Mouse (Mus musculus) lung, embryonic 16.5 days (tissue): Measurements from ENCODE around the gene Ift52. TPM values are rescaled to one million over a fixed set of nuclear protein-coding genes. Genes with fewer than 3 reads are reported as not detected.
"Not testable (repeated sequence)": the region's sequence is repeated elsewhere in the genome, so short reads cannot be mapped to it uniquely, and the experiment has no call there.

Source experiments
- ATAC-seq: fragments of 200-750 bp; cut with Nextera tagmentation; 2 replicates; pipeline ENCODE4 v1.8.0; 2017; ENCODE audit warnings: low read depth, mild to moderate bottlenecking, moderate library complexity
- H3K27ac ChIP-seq: fragments of 300-500 bp; sonication (generic); 2 replicates; pipeline ENCODE4 v1.5.1; 2014; ENCODE audit warnings: mild to moderate bottlenecking, control low read depth, low read length
- H3K27me3 ChIP-seq: fragments of 300-500 bp; sonication (generic); 2 replicates; pipeline ENCODE4 v1.6.1; 2014; ENCODE audit warnings: low read depth, low read length, mixed read lengths; ENCODE audit not compliant: control insufficient read depth, insufficient read depth
- H3K36me3 ChIP-seq: fragments of 300-500 bp; sonication (generic); 2 replicates; pipeline ENCODE4 v1.6.1; 2014; ENCODE audit warnings: low read length; ENCODE audit not compliant: control insufficient read depth, insufficient read depth
- H3K4me1 ChIP-seq: fragments of 300-500 bp; sonication (generic); replicated peaks from 2 replicates; pipeline ENCODE4 v1.6.1; 2014; ENCODE audit warnings: low read length, mixed read lengths; ENCODE audit not compliant: control insufficient read depth, insufficient read depth
- H3K4me2 ChIP-seq: fragments of 300-500 bp; sonication (generic); 2 replicates; pipeline ENCODE4 v1.6.1; 2014; ENCODE audit warnings: low read depth, low read length, control low read depth
- H3K4me3 ChIP-seq: fragments of 300-500 bp; sonication (generic); 2 replicates; pipeline ENCODE4 v1.5.1; 2014; ENCODE audit warnings: mild to moderate bottlenecking, low read length, control low read depth
- H3K9ac ChIP-seq: fragments of 300-500 bp; sonication (generic); 2 replicates; pipeline ENCODE4 v1.6.1; 2014; ENCODE audit warnings: low read length, control low read depth
- H3K9me3 ChIP-seq: fragments of 300-500 bp; sonication (generic); 2 replicates; pipeline ENCODE4 v1.6.1; 2016; ENCODE audit warnings: low read length; ENCODE audit not compliant: control insufficient read depth
- WGBS: fragments of 180-500 bp; shearing (Covaris S2); extraction: QIAGEN DNeasy Blood & Tissue Kit; methylation state at CpG from one replicate; pipeline ENCODE4 v1.1.7; 2014; 5-methylcytosine and 5-hydroxymethylcytosine counted together
- polyA plus RNA-seq: library from polyadenylated mRNA; unstranded; fragments of >200 nt; fragmentation: Nextera tagmentation; extraction: Ambion mirVana; gene quantifications from 2 replicates; pipeline ENCODE4 v1.2.1, GENCODE M21; 2015

Gene Ift52
- polyA plus RNA-seq, 1 experiment from 2014 or later: 50.6 TPM

DNA sequence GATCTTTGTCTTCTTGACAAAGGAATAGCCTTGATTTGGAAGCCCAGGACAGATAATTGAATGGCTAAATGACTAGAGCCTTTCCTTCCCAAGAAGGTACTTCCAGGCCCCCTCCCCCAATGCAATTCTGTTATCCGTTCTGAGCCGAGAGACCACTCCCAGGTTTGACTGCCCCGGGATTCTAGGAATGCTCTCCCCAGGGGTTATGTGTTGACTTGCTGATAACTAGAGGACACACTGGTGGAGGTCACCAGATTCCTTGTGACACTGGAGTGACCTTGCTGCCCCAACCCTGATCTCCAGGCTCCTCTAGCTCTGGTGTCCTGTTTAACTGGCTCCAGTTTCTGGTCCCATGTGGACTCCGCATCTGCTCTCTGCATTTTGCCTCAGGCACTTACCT, 34.9 kb downstream of the Ift52 start:
- no peak overlapping the region for H3K9ac ChIP-seq
- no peaks in the 10 kb centered on the region for H3K9me3 ChIP-seq
- no peak for ATAC-seq
- H3K4me3 ChIP-seq: no peak overlapping the region
- H3K4me2 ChIP-seq: no peak overlapping the region
- peaks cover 1% of the 10 kb centered on the region for H3K36me3 ChIP-seq
- H3K4me1 ChIP-seq: peaks cover 24% of the 10 kb centered on the region
- H3K27me3 ChIP-seq: no peaks in the 10 kb centered on the region
- 28% methylated on average over 4 of the region's 4 CpGs for WGBS
- H3K27ac ChIP-seq: no peak overlapping the region

DNA sequence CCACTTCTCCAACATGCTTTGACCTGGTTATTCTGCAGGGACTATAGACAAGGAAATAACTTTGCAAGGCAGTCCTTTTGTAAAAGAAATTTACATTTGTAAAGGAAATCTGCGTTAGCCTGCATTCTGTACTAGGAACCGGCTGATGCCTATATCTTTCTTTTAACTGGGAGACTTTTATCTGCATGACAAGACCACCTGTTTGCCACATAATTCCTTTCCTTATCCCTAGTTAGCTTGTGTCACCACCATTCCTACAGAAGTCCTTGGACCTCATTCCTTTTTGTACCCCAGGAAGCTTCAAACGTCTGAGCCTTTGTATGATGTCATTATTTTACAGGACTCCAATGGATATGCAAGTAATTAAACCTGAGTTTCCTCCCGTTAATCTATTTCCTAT, 35.7 kb downstream of the Ift52 start:
- Histone ChIP-seq H3K4me2 (no peak overlapping the region), H3K9ac (no peak overlapping the region), H3K4me3 (no peak overlapping the region), H3K4me1 (peaks cover 24% of the 10 kb centered on the region), H3K9me3 (no peaks in the 10 kb centered on the region), H3K27me3 (no peaks in the 10 kb centered on the region), H3K27ac (no peak overlapping the region), H3K36me3 (no peaks in the 10 kb centered on the region)
- no peak for ATAC-seq
- 76% methylated on average over 4 of the region's 4 CpGs for WGBS

DNA sequence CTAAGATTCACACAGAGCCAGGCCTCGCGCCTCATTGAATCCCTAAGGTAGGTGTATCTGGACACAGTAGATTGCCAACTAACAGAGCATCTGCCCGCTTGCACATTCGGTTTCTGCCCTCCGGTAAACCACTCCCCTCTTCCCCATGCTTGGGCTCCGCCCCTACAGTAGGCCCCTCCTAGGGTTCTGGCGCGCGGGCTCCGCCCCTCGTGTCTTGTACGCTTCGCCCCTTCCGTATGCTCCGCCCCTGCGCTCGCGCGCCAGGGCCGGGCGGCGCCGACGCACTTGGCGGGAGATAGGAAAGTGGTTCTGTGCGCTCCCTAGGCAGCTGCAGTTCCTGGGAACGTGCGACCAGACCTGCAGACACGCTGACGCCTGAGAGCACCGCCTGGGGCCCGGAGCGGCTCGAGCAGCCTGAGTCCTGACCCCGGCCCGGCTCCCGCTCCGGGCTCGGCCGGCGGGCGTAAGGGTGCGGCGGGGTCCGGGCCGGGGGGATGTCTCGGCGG, 37.2 kb downstream of the Ift52 start, which contains the start of gene Mybl2:
Gene Mybl2, plus strand, starts transcription at position 353 of the 506 bp plus-strand sequence.
- peak; percentile 100 for ATAC-seq
- Histone ChIP-seq H3K4me3 (peak within 1 kb of the TSS; percentile 82), H3K36me3 (no peaks in the 10 kb centered on the region), H3K4me1 (peaks cover 24% of the 10 kb centered on the region), H3K27ac (no peak within 1 kb of the TSS), H3K9me3 (no peaks in the 10 kb centered on the region), H3K27me3 (no peaks in the 10 kb centered on the region), H3K4me2 (peak within 1 kb of the TSS; percentile 99), H3K9ac (peak within 1 kb of the TSS; percentile 79)
- WGBS: under 1% methylated on average over 47 of the region's 48 CpGs

DNA sequence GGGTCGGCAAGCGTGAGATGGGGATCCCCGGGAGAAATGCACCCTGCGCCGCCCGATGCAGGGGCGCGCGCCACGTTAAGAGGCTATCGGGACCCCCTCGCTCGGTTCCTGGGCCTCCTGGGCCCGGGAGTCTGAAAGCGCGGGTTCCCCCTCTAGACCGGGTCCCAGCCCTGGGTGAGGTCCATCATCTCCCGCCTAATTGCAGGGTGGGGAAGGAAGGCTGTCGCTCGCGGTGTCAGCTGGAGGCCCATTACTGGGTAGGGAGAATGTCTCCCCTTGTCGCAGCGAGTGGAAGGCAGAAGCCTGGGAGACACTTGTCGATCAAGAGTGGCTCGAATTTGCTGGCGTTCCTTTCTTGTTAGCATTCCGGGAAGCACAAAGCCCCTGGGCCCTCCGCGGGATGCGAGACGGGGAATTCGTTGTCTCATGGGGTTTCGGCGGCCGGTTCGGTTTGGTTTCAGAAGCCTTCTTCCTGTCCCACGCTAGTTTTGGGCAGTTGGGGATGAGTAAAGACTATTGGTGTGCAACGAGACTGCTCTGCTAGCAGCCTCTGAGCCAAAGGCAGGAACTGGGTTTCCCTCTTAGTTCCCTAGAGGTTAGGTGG, 37.8 kb downstream of the Ift52 start:
- Histone ChIP-seq H3K4me2 (peak overlapping the region; percentile 99), H3K4me1 (peaks cover 24% of the 10 kb centered on the region), H3K27ac (no peak overlapping the region), H3K27me3 (no peaks in the 10 kb centered on the region), H3K4me3 (peak overlapping the region; percentile 82), H3K36me3 (no peaks in the 10 kb centered on the region), H3K9me3 (no peaks in the 10 kb centered on the region), H3K9ac (peak overlapping the region; percentile 79)
- WGBS: 0% methylated on average over 28 of the region's 38 CpGs
- ATAC-seq: peak; percentile 15

DNA sequence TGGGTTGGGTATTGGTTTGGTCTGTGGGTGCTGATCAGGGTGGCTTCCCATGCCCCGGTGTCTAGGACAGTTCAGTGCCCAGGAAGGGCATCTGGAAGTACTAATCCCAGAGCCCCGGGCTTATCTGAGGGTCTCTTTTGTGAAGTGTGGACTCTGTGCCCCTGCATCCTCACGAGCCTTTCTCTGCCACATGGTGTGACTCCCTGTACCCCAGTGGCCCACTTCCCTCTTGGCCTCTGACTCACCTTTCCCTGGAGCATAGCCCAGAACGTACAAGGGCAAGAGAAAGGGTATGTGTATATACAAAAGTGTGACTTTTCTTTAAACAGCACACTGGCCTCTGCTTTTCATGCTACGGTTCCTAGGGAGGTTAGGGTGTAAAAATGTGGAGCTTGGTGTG, 38.6 kb downstream of the Ift52 start:
- H3K4me2 ChIP-seq: peak overlapping the region; percentile 99
- no peaks in the 10 kb centered on the region for H3K27me3 ChIP-seq
- peaks cover 24% of the 10 kb centered on the region for H3K4me1 ChIP-seq
- ATAC-seq: no peak
- H3K36me3 ChIP-seq: no peaks in the 10 kb centered on the region
- peak overlapping the region; percentile 82 for H3K4me3 ChIP-seq
- H3K9ac ChIP-seq: peak overlapping the region; percentile 79
- H3K27ac ChIP-seq: no peak overlapping the region
- 12% methylated on average over 5 of the region's 5 CpGs for WGBS
- no peaks in the 10 kb centered on the region for H3K9me3 ChIP-seq

DNA sequence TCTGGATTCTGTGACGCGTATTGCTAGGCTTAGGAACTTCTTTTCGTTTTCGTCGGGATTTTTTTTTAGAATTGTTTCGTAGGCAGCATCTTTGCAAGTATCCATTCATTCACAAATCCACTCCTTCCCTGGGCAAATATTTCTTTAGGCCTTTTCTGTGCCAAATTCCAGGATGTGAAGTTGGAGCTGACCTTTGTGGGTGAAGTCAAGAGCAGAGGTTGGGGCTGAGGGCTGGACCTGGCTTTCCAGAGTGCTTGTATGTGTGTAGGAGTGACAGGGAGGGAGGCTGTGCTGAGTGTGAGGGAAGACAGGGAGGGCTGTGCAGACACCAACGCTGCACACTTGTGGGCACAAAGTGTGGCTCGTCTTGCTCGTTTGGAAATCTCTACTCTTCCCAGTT, 39.4 kb downstream of the Ift52 start:
- H3K9ac ChIP-seq: 0 out of 2 replicates have a peak overlapping the region, but pooled peaks have one; percentile 15
- H3K9me3 ChIP-seq: no peaks in the 10 kb centered on the region
- H3K4me1 ChIP-seq: peaks cover 24% of the 10 kb centered on the region
- H3K4me2 ChIP-seq: peak overlapping the region; percentile 18; the same call in 1 of the 2 replicates
- ATAC-seq: no peak
- no peaks in the 10 kb centered on the region for H3K36me3 ChIP-seq
- H3K4me3 ChIP-seq: no peak overlapping the region
- H3K27me3 ChIP-seq: no peaks in the 10 kb centered on the region
- 67% methylated on average over 9 of the region's 9 CpGs for WGBS
- H3K27ac ChIP-seq: no peak overlapping the region

DNA sequence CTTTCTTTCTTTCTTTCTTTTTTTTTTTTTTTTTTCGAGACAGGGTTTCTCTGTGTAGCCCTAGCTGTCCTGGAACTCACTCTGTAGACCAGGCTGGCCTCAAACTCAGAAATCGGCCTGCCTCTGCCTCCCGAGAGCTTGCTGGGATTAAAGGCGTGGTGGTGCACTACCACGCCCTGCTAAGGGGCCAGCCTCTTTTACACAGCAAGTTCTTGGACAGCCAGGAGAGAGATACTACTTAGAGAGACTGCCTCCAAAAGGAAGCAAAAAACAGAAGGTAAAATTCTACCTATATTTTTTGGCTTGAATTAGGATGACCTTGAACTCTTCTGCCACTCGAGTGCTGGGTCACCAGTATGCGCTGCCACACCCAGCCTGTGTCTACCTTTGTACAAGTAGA, 41.8 kb downstream of the Ift52 start:
- H3K27ac ChIP-seq, H3K4me2 ChIP-seq, H3K9me3 ChIP-seq, H3K4me3 ChIP-seq, ATAC-seq, H3K9ac ChIP-seq, H3K27me3 ChIP-seq, H3K36me3 ChIP-seq: not testable (repeated sequence)
- 94% methylated on average over 6 of the region's 7 CpGs for WGBS
- H3K4me1 ChIP-seq: peaks cover 21% of the 10 kb centered on the region

DNA sequence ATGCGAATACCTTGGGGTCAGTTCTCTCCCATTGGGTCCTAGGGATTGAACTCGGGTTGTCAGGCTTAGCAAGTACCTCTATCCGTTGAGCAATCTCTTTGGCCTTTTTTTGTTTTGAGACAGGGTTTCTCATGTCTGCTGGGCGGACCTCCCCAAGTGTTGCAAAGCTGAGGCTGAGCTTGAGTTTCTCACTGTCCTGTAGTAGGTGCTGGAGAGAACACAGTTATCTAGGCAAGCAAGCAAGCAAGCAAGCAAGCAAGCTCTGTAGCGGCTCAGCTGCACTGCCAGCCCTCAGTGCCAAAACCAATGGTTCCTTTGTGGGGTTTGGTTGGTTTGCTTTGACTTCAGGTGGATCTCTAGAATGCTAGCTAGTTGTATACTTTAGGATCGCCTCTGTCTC, 43.5 kb downstream of the Ift52 start:
- ATAC-seq: no peak
- Histone ChIP-seq H3K4me3 (no peak overlapping the region), H3K4me1 (peaks cover 14% of the 10 kb centered on the region), H3K36me3 (peaks cover 4% of the 10 kb centered on the region; the same call in 1 of the 2 replicates), H3K4me2 (no peak overlapping the region), H3K9ac (no peak overlapping the region), H3K27ac (no peak overlapping the region), H3K27me3 (no peaks in the 10 kb centered on the region), H3K9me3 (no peaks in the 10 kb centered on the region)
- 82% methylated on average over 6 of the region's 6 CpGs for WGBS

DNA sequence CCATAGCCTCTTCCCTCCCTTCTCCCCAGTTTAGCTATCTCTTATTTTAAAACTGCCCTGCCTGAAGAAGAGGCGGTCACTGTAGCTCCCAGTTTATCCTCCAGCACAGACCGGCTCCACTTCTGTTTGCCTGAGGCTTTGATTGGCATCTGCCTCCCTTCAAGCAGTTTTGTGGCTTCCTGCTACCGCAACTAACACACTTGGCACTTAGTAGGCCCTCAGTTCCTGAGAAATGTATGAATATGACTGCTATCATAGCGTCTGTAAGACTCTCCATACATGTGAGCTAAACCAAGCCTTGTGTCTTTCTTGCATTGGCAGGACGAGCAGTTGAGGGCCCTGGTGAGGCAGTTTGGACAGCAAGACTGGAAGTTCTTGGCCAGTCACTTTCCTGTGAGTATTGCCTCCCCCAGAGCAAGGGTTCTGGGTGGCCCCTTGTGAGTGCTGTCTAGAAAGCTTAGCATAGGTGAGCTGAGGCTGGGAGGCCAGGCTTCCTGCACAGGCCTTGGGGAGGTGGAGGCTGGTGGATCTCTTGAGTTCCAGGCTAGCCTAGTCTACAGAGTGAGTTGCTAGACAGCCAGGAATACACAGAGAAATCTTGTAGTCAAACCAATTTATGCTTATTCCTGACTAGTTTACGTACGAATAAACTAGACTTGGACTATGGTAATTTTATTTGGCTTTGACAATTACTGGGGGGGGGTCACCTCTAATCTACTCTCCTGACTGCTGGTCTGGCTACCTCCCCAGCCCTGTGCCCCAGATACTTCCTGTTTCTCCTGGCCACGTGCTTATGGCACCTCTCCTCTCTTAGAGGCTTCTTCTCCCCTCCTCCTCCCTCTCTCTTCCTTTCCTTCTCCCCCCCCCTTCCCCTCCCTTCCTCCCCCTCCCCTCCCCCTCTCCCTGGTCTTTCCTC, 44.3 kb downstream of the Ift52 start:
- Histone ChIP-seq H3K4me2 (no peak overlapping the region), H3K4me1 (peaks cover 7% of the 10 kb centered on the region), H3K9ac (no peak overlapping the region), H3K4me3 (no peak overlapping the region), H3K27ac (no peak overlapping the region), H3K9me3 (no peaks in the 10 kb centered on the region), H3K36me3 (peaks cover 7% of the 10 kb centered on the region; the same call in 1 of the 2 replicates), H3K27me3 (no peaks in the 10 kb centered on the region)
- no peak for ATAC-seq
- 75% methylated on average over 8 of the region's 8 CpGs for WGBS
